Mouse (Mus musculus) CD4-positive helper T cell, adult 2 months (primary cell): ENCODE data around the gene Cdk19.
A peak's percentile ranks its signal among the peaks of the same experiment; 100 is the strongest.
"Not testable (repeated sequence)": the region's sequence is repeated elsewhere in the genome, so short reads cannot be mapped to it uniquely, and the experiment has no call there.

Source experiments
- DNase-seq: peaks from one replicate; pipeline ENCODE4 v3.0.0-alpha.2; 2012; ENCODE audit warnings: low read depth, missing footprints, low spot score

Gene Cdk19

GRCm38 (mm10) chr10:40385397-40385796 is 46.0 kb downstream of the Cdk19 start:
- DNase-seq, result no peak

GRCm38 (mm10) chr10:40386126-40386525 is 46.8 kb downstream of the Cdk19 start:
- DNase-seq, result peak; percentile 58

- DNase-seq, result no peak
Observed at GRCm38 (mm10) chr10:40393447-40394143, 54.2 kb downstream of the Cdk19 start.

- no peak for DNase-seq
Observed at GRCm38 (mm10) chr10:40398842-40399241, 59.5 kb downstream of the Cdk19 start.

GRCm38 (mm10) chr10:40399328-40399727 is 60.0 kb downstream of the Cdk19 start:
- no peak for DNase-seq

GRCm38 (mm10) chr10:40400293-40400692 is 60.9 kb downstream of the Cdk19 start:
- peak; percentile 39 for DNase-seq

- no peak for DNase-seq
Observed at GRCm38 (mm10) chr10:40406655-40407054, 67.3 kb downstream of the Cdk19 start.

GRCm38 (mm10) chr10:40409336-40409735 is 70.0 kb downstream of the Cdk19 start:
- DNase-seq, result no peak

- DNase-seq, result no peak
Observed at GRCm38 (mm10) chr10:40411370-40411769, 72.0 kb downstream of the Cdk19 start.

GRCm38 (mm10) chr10:40416944-40417343 is 77.6 kb downstream of the Cdk19 start:
- no peak for DNase-seq

GRCm38 (mm10) chr10:40419841-40420240 is 80.5 kb downstream of the Cdk19 start:
- peak; percentile 73 for DNase-seq

GRCm38 (mm10) chr10:40420703-40421102 is 81.3 kb downstream of the Cdk19 start:
- no peak for DNase-seq

GRCm38 (mm10) chr10:40421724-40422123 is 82.4 kb downstream of the Cdk19 start:
- peak; percentile 18 for DNase-seq

GRCm38 (mm10) chr10:40422696-40423095 is 83.3 kb downstream of the Cdk19 start:
- DNase-seq, result no peak

GRCm38 (mm10) chr10:40424428-40424827 is 85.1 kb downstream of the Cdk19 start:
- DNase-seq, result not testable (repeated sequence)

- no peak for DNase-seq
Observed at GRCm38 (mm10) chr10:40425243-40426095, 86.1 kb downstream of the Cdk19 start.

- no peak for DNase-seq
Observed at GRCm38 (mm10) chr10:40426096-40426450, 86.7 kb downstream of the Cdk19 start.

GRCm38 (mm10) chr10:40428633-40429032 is 89.3 kb downstream of the Cdk19 start:
- peak; percentile 51 for DNase-seq

GRCm38 (mm10) chr10:40429081-40429480 is 89.7 kb downstream of the Cdk19 start:
- peak; percentile 54 for DNase-seq

GRCm38 (mm10) chr10:40430209-40430608 is 90.8 kb downstream of the Cdk19 start:
- no peak for DNase-seq

- DNase-seq, result no peak
Observed at GRCm38 (mm10) chr10:40431957-40432356, 92.6 kb downstream of the Cdk19 start.

- no peak for DNase-seq
Observed at GRCm38 (mm10) chr10:40432375-40432774, 93.0 kb downstream of the Cdk19 start.

- no peak for DNase-seq
Observed at GRCm38 (mm10) chr10:40435402-40435801, 96.0 kb downstream of the Cdk19 start.
